Mouse (Mus musculus) kidney, postnatal 0 days (tissue): ENCODE results near the gene Npas2. TPM values are rescaled to one million over a fixed set of nuclear protein-coding genes. Genes with fewer than 3 reads are reported as not detected.
A peak's percentile ranks its signal among the peaks of the same experiment; 100 is the strongest.

Source experiments
- ATAC-seq: fragments of 200-750 bp; cut with Nextera tagmentation; replicated peaks from 2 replicates; pipeline ENCODE4 v1.8.0; 2017; ENCODE audit warnings: low read depth, moderate number of reproducible peaks, moderate TSS enrichment, moderate library complexity; ENCODE audit not compliant: low FRiP score
- DNase-seq: peaks from one replicate; pipeline ENCODE4 v3.0.0-alpha.2; 2016; ENCODE audit warnings: low spot score
- H3K27ac ChIP-seq: fragments of 300-500 bp; sonication (generic); 2 replicates; pipeline ENCODE4 v1.5.1; 2014; ENCODE audit warnings: mild to moderate bottlenecking
- H3K27me3 ChIP-seq: fragments of 300-500 bp; sonication (generic); 2 replicates; pipeline ENCODE4 v1.6.1; 2014; ENCODE audit warnings: low read length, mixed read lengths; ENCODE audit not compliant: insufficient read depth
- H3K36me3 ChIP-seq: fragments of 300-500 bp; sonication (generic); 2 replicates; pipeline ENCODE4 v1.6.1; 2014; ENCODE audit warnings: low read length, mixed read lengths; ENCODE audit not compliant: insufficient read depth
- H3K4me1 ChIP-seq: fragments of 300-500 bp; sonication (generic); replicated peaks from 2 replicates; pipeline ENCODE4 v1.6.1; 2014; ENCODE audit warnings: antibody characterized with exemption, low read length, mixed read lengths; ENCODE audit not compliant: insufficient read depth
- H3K4me2 ChIP-seq: fragments of 300-500 bp; sonication (generic); 2 replicates; pipeline ENCODE4 v1.6.1; 2014; ENCODE audit warnings: mild to moderate bottlenecking, low read length, moderate library complexity, mixed read lengths
- H3K4me3 ChIP-seq: fragments of 300-500 bp; sonication (generic); replicated peaks from 2 replicates; pipeline ENCODE4 v1.5.1; 2014; ENCODE audit warnings: low read depth, low read length
- H3K9ac ChIP-seq: fragments of 300-500 bp; sonication (generic); 2 replicates; pipeline ENCODE4 v1.6.1; 2014; ENCODE audit warnings: low read depth, low read length
- H3K9me3 ChIP-seq: fragments of 300-500 bp; sonication (generic); replicated peaks from 2 replicates; pipeline ENCODE4 v1.6.1; 2016; ENCODE audit warnings: low read length, inconsistent platforms, mixed read lengths
- CTCF ChIP-seq: IDR thresholded peaks from 2 replicates; pipeline ENCODE4 v1.5.1; 2016; ENCODE audit warnings: antibody characterized with exemption, low read depth, mild to moderate bottlenecking, moderate library complexity
- WGBS: fragments of 180-500 bp; shearing (Covaris S2); extraction: QIAGEN DNeasy Blood & Tissue Kit; methylation state at CpG from one replicate; pipeline ENCODE4 v1.1.7; 2014; 5-methylcytosine and 5-hydroxymethylcytosine counted together
- microRNA-seq: library from miRNA; unstranded; fragments of <30 nt; microRNA quantifications from one replicate; pipeline ENCODE4, GENCODE M21; 2016
- polyA plus RNA-seq: library from polyadenylated mRNA; unstranded; fragments of >200 nt; fragmentation: Nextera tagmentation; extraction: Ambion mirVana; gene quantifications from 2 replicates; pipeline ENCODE4 v1.2.1, GENCODE M21; 2015

The Npas2 gene
- polyA plus RNA-seq, 1 experiment from 2014 or later: 1.4 TPM

GRCm38 (mm10) chr1:39400173-39400572, 206.6 kb downstream of the Npas2 start:
- WGBS: 95% methylated on average over 3 of the region's 3 CpGs
- H3K27me3 ChIP-seq: no peaks in the 10 kb centered on the region
- DNase-seq: no peak
- H3K4me2 ChIP-seq: no peak overlapping the region
- TF ChIP-seq CTCF: no peak
- no peaks in the 10 kb centered on the region for H3K36me3 ChIP-seq
- ATAC-seq: no peak
- no peak overlapping the region for H3K9ac ChIP-seq
- no peak overlapping the region for H3K4me3 ChIP-seq
- H3K4me1 ChIP-seq: no peaks in the 10 kb centered on the region
- H3K9me3 ChIP-seq: no peaks in the 10 kb centered on the region
- no peak overlapping the region for H3K27ac ChIP-seq

- TF ChIP-seq CTCF: peak; percentile 50
- no peak for ATAC-seq
Observed at GRCm38 (mm10) chr1:39407108-39407507, 213.6 kb downstream of the Npas2 start.

GRCm38 (mm10) chr1:39408123-39408522, 214.6 kb downstream of the Npas2 start:
- WGBS: 85% methylated on average over 6 of the region's 6 CpGs

More at GRCm38 (mm10) chr1:39407108-39407507, 213.6 kb downstream of the Npas2 start:
- Histone ChIP-seq H3K4me2 (no peak overlapping the region), H3K27me3 (no peaks in the 10 kb centered on the region), H3K9me3 (no peaks in the 10 kb centered on the region), H3K9ac (no peak overlapping the region), H3K4me1 (peaks cover 3% of the 10 kb centered on the region; the same call in 1 of the 2 replicates), H3K36me3 (no peaks in the 10 kb centered on the region), H3K27ac (no peak overlapping the region), H3K4me3 (no peak overlapping the region)
- 53% methylated on average over 4 of the region's 4 CpGs for WGBS
- no peak for DNase-seq

GRCm38 (mm10) chr1:39408668-39409067, 215.1 kb downstream of the Npas2 start:
- DNase-seq: no peak
- no peaks in the 10 kb centered on the region for H3K36me3 ChIP-seq
- H3K9ac ChIP-seq: no peak overlapping the region
- no peaks in the 10 kb centered on the region for H3K27me3 ChIP-seq
- peaks cover 3% of the 10 kb centered on the region; the same call in 1 of the 2 replicates for H3K4me1 ChIP-seq
- H3K9me3 ChIP-seq: no peaks in the 10 kb centered on the region
- ATAC-seq: no peak
- TF ChIP-seq CTCF: no peak
- H3K27ac ChIP-seq: no peak overlapping the region
- H3K4me3 ChIP-seq: no peak overlapping the region
- no peak overlapping the region for H3K4me2 ChIP-seq
- 52% methylated on average over 7 of the region's 7 CpGs for WGBS

More at GRCm38 (mm10) chr1:39408123-39408522, 214.6 kb downstream of the Npas2 start:
- Histone ChIP-seq H3K36me3 (no peaks in the 10 kb centered on the region), H3K27ac (no peak overlapping the region), H3K4me3 (no peak overlapping the region), H3K9me3 (no peaks in the 10 kb centered on the region), H3K27me3 (no peaks in the 10 kb centered on the region), H3K9ac (no peak overlapping the region), H3K4me2 (no peak overlapping the region), H3K4me1 (peaks cover 3% of the 10 kb centered on the region; the same call in 1 of the 2 replicates)
- DNase-seq (no peak), ATAC-seq (no peak)
- no peak for TF ChIP-seq CTCF

- Histone ChIP-seq H3K4me3 (no peak overlapping the region), H3K27me3 (no peaks in the 10 kb centered on the region), H3K4me1 (peaks cover 3% of the 10 kb centered on the region; the same call in 1 of the 2 replicates), H3K9me3 (no peaks in the 10 kb centered on the region), H3K9ac (no peak overlapping the region), H3K36me3 (no peaks in the 10 kb centered on the region), H3K4me2 (peak overlapping the region; percentile 17; the same call in 1 of the 2 replicates), H3K27ac (peak overlapping the region; percentile 3; the same call in 1 of the 2 replicates)
- DNase-seq: peak; percentile 62
- WGBS: 42% methylated on average over 19 of the region's 19 CpGs
- no peak for TF ChIP-seq CTCF
- peak; percentile 80 for ATAC-seq
Observed at GRCm38 (mm10) chr1:39410085-39410821, 216.7 kb downstream of the Npas2 start.

Small RNA genes within 50 kb of the gene (microRNA-seq; reads per million reads assigned to microRNA genes)
- gene Mir6349: not detected

Other genes starting within 250 kb of the Npas2 start
- gene Pdcl3, start 208.1 kb upstream of the Npas2 start, polyA plus RNA-seq: 189 and 198 TPM in 2 replicates
- 566 and 696 TPM in 2 replicates for gene Rpl31, start 174.1 kb downstream of the Npas2 start, polyA plus RNA-seq